Mouse (Mus musculus): ENCODE results near the gene Dtnbp1. TPM values are rescaled to one million over a fixed set of nuclear protein-coding genes. Genes with fewer than 3 reads are reported as not detected.

Dtnbp1 gene
- 97.8 TPM for polyA plus RNA-seq (2012; fragmentation: generic; extraction: Trizol)
- long read RNA-seq, experiment 1, transcript Dtnbp1-201 (10 exons, 1,362 nt) = major isoform, 31 of 67 reads
- long read RNA-seq, experiment 1, partial matches to known transcripts = 19 of 67 reads
- long read RNA-seq, experiment 1, other reads (novel, unspliced or antisense) = 16 of 67 reads
- long read RNA-seq, experiment 2, transcript Dtnbp1-201 (10 exons, 1,362 nt) = major isoform, 22 of 40 reads
- long read RNA-seq, experiment 2, partial matches to known transcripts = 1 of 40 reads
- long read RNA-seq, experiment 2, other reads (novel, unspliced or antisense) = 11 of 40 reads

DNA sequence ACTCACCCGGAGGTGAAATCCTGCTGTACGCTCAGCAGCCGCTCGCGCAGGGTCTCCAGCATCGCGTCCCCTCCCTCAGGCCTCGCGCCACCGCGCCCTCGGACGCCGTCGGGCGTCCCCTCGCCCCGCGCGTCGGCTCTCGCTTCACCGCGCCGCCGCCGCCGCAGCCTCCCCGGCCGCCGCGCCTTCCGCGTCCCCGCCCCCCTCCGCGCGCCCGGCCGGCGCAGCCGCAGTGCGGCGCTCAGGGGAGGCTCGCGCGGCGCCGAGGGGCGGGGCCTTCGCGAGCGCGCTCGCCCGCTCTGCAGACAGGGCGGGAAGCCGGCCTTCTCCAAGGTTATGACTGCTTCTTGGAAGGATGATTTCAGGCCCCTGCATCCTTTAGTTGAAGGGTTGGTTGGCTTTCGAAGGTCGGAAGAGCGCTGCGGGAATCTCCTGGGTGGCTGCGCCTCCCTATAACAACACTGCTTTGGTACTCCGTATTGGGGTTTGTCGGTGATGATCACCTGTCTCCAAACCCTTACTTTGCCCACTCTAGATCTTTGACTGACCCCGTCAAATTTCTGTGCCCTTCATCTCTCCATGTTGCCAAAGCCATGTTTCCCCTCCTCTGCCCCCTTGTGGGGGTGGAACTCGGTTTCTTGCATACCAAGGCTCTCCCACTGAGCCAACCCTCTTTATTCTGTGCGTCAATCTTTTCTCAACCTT, at the start of gene Dtnbp1:
Gene Dtnbp1 (minus strand): TSS at position 237 of the 705 bp plus-strand sequence.
- Histone ChIP-seq H3K4me3 (ENCODE audit: insufficient read depth, poor library complexity, severe bottlenecking) (peak within 1 kb of the TSS; percentile 46), H3K79me3 (ENCODE audit: low read depth) (peaks cover 41% of the 10 kb centered on the region), H3K27me3 (ENCODE audit: control insufficient read depth, insufficient read depth, insufficient read length) (no peaks in the 10 kb centered on the region), H3K79me2 (ENCODE audit: control insufficient read depth, insufficient read depth) (peaks cover 48% of the 10 kb centered on the region), H3K36me3 (ENCODE audit: control insufficient read depth, insufficient read depth) (peaks cover 15% of the 10 kb centered on the region), H3ac (ENCODE audit: control insufficient read depth, insufficient read length, low read depth) (peak within 1 kb of the TSS; percentile 97)
- no peak for TF ChIP-seq CEBPB (IDR thresholded peaks at IDR 0.05; ENCODE audit: low read depth)
- no peak for TF ChIP-seq CTCF (IDR thresholded peaks at IDR 0.05; ENCODE audit: control insufficient read depth, insufficient read depth, insufficient read length)
- TF ChIP-seq USF1 (IDR thresholded peaks at IDR 0.05; ENCODE audit: low read depth) = no peak
- no peak for TF ChIP-seq MYOG (IDR thresholded peaks at IDR 0.05; ENCODE audit: control insufficient read depth, extremely low read depth, insufficient read length)
- TF ChIP-seq FOSL1 (IDR thresholded peaks at IDR 0.05; ENCODE audit: insufficient read depth, low read length, poor library complexity, severe bottlenecking) = no peak
- TF ChIP-seq MAX (IDR thresholded peaks at IDR 0.05) = no peak

DNA sequence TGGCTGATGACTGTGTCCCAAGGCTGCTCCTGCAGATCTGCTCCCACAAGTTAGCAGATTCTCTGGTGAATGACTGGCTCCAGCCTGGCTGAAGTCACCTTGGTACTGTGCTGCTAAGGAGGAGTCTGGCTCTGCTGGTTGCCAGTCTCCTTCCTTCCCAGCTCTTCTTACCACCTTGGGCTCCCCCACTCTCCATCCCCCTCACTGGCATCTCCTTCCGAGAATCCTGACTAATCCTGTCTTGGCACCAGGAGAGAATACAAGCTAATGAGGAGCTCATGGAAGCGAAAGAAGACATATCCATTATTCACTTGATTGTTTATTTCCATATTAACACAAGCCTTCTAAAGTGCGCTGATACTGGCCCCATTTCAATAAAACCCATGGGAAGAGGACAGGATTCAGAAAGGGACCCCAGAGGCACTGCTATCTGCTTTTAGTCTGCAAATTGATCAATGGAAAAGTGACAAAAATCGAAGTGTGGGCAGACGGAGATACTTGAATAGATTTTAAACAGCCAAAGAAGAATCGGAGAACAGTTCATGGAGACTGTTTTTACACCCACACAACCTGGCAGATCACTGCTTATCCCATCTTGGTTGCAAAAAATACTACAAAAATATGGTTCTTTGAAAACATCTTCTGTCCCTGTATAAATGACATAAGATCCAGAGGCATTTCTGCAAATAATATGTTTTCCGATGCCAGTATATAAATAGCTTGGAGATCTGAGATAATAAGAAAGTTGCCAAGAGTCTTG, 47.5 kb upstream of the Dtnbp1 start:
- Histone ChIP-seq H3K27me3 (ENCODE audit: control insufficient read depth, insufficient read depth, insufficient read length) (peaks cover 9% of the 10 kb centered on the region), H3K4me3 (ENCODE audit: insufficient read depth, poor library complexity, severe bottlenecking) (no peak overlapping the region), H3K36me3 (ENCODE audit: control insufficient read depth, insufficient read depth) (no peaks in the 10 kb centered on the region), H3K79me2 (ENCODE audit: control insufficient read depth, insufficient read depth) (no peaks in the 10 kb centered on the region), H3ac (ENCODE audit: control insufficient read depth, insufficient read length, low read depth) (no peak overlapping the region), H3K79me3 (ENCODE audit: low read depth) (no peaks in the 10 kb centered on the region)
- TF ChIP-seq USF1 (IDR thresholded peaks at IDR 0.05; ENCODE audit: low read depth) = no peak
- TF ChIP-seq MAX (IDR thresholded peaks at IDR 0.05) = no peak
- no peak for TF ChIP-seq CTCF (IDR thresholded peaks at IDR 0.05; ENCODE audit: control insufficient read depth, insufficient read depth, insufficient read length)
- TF ChIP-seq MYOG (IDR thresholded peaks at IDR 0.05; ENCODE audit: control insufficient read depth, extremely low read depth, insufficient read length) = no peak
- TF ChIP-seq MYOD1 (IDR thresholded peaks at IDR 0.05; ENCODE audit: control insufficient read depth, insufficient read length, low read depth) = no peak
- TF ChIP-seq FOSL1 (IDR thresholded peaks at IDR 0.05; ENCODE audit: insufficient read depth, low read length, poor library complexity, severe bottlenecking) = no peak
- no peak for TF ChIP-seq CEBPB (IDR thresholded peaks at IDR 0.05; ENCODE audit: low read depth)

DNA sequence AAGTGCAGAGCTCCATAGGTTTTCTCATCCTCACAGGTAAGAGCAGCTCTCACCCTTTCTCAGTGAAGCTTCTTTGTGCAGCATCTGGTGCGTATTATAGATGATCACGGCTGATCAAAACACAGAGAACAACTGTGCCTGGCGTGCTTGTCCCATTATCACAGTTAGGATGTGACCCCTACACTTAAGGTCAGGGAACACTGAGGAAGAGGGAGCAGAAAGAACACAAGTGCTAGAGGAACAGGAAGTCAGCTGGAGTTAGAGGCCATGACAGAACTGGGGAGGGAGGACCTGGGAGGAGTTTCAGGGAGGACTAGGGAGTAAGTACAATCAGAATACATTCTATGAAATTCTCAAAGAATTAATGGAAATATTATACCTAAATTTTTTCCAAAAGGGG, 41.5 kb upstream of the Dtnbp1 start:
- Histone ChIP-seq H3K4me3 (ENCODE audit: insufficient read depth, poor library complexity, severe bottlenecking) (no peak overlapping the region), H3K79me3 (ENCODE audit: low read depth) (no peaks in the 10 kb centered on the region), H3K79me2 (ENCODE audit: control insufficient read depth, insufficient read depth) (no peaks in the 10 kb centered on the region), H3K36me3 (ENCODE audit: control insufficient read depth, insufficient read depth) (no peaks in the 10 kb centered on the region), H3K27me3 (ENCODE audit: control insufficient read depth, insufficient read depth, insufficient read length) (no peaks in the 10 kb centered on the region), H3ac (ENCODE audit: control insufficient read depth, insufficient read length, low read depth) (no peak overlapping the region)
- TF ChIP-seq FOSL1 (IDR thresholded peaks at IDR 0.05; ENCODE audit: insufficient read depth, low read length, poor library complexity, severe bottlenecking) (no peak), MYOG (IDR thresholded peaks at IDR 0.05; ENCODE audit: control insufficient read depth, extremely low read depth, insufficient read length) (no peak), MAX (IDR thresholded peaks at IDR 0.05) (no peak), CEBPB (IDR thresholded peaks at IDR 0.05; ENCODE audit: low read depth) (no peak), MYOD1 (IDR thresholded peaks at IDR 0.05; ENCODE audit: control insufficient read depth, insufficient read length, low read depth) (no peak), USF1 (IDR thresholded peaks at IDR 0.05; ENCODE audit: low read depth) (no peak), CTCF (IDR thresholded peaks at IDR 0.05; ENCODE audit: control insufficient read depth, insufficient read depth, insufficient read length) (no peak)

DNA sequence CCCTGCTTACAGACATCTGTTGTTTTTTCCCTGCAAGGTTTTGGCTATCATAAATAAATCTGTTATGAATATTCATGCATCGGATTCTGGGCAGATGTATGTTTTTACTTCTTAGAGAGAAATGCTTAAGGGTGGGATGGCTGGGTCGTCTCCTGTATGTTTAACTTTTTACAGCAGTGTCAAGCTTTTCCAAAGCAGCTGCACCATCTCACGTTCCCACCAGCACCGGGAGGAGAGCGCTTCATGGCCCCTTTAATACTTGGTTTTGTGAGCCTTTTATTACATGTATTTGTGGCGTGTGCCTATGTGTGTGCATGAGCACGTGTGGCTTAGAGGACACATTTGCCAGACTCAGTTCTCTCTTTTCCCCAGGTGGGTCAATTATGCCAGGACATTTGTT, 38.8 kb upstream of the Dtnbp1 start:
- TF ChIP-seq MAX (IDR thresholded peaks at IDR 0.05) = no peak
- no peak for TF ChIP-seq MYOD1 (IDR thresholded peaks at IDR 0.05; ENCODE audit: control insufficient read depth, insufficient read length, low read depth)
- TF ChIP-seq CTCF (IDR thresholded peaks at IDR 0.05; ENCODE audit: control insufficient read depth, insufficient read depth, insufficient read length) = no peak
- TF ChIP-seq MYOG (IDR thresholded peaks at IDR 0.05; ENCODE audit: control insufficient read depth, extremely low read depth, insufficient read length) = no peak
- no peak for TF ChIP-seq CEBPB (IDR thresholded peaks at IDR 0.05; ENCODE audit: low read depth)
- TF ChIP-seq FOSL1 (IDR thresholded peaks at IDR 0.05; ENCODE audit: insufficient read depth, low read length, poor library complexity, severe bottlenecking) = no peak
- no peak for TF ChIP-seq USF1 (IDR thresholded peaks at IDR 0.05; ENCODE audit: low read depth)
- no peaks in the 10 kb centered on the region for H3K79me2 ChIP-seq (ENCODE audit: control insufficient read depth, insufficient read depth)
- H3K79me3 ChIP-seq (ENCODE audit: low read depth) = no peaks in the 10 kb centered on the region
- no peak overlapping the region for H3ac ChIP-seq (ENCODE audit: control insufficient read depth, insufficient read length, low read depth)
- H3K36me3 ChIP-seq (ENCODE audit: control insufficient read depth, insufficient read depth) = no peaks in the 10 kb centered on the region
- H3K27me3 ChIP-seq (ENCODE audit: control insufficient read depth, insufficient read depth, insufficient read length) = no peaks in the 10 kb centered on the region
- no peak overlapping the region for H3K4me3 ChIP-seq (ENCODE audit: insufficient read depth, poor library complexity, severe bottlenecking)

DNA sequence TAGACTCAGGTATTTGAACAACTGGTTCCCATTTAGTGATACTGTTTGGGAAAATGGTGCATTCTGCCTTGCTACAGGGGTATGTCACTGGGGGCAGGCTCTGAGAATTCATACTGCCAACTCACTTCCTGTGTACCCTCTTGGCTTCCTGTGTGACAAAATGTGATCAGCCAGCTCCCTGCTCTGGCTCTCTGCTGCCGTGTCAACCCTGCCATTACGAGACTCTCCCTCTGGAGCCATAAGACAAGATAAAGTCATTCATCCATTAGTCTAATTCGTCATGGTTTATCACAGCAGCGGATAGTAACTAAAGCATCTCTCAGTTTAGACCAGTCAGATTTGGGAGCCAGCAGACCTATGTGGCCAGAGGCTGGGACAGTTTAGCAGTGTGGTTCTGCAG, 38.2 kb upstream of the Dtnbp1 start:
- no peaks in the 10 kb centered on the region for H3K27me3 ChIP-seq (ENCODE audit: control insufficient read depth, insufficient read depth, insufficient read length)
- no peaks in the 10 kb centered on the region for H3K79me2 ChIP-seq (ENCODE audit: control insufficient read depth, insufficient read depth)
- TF ChIP-seq MYOG (IDR thresholded peaks at IDR 0.05; ENCODE audit: control insufficient read depth, extremely low read depth, insufficient read length) = no peak
- TF ChIP-seq MAX (IDR thresholded peaks at IDR 0.05) = no peak
- TF ChIP-seq FOSL1 (IDR thresholded peaks at IDR 0.05; ENCODE audit: insufficient read depth, low read length, poor library complexity, severe bottlenecking) = no peak
- TF ChIP-seq CTCF (IDR thresholded peaks at IDR 0.05; ENCODE audit: control insufficient read depth, insufficient read depth, insufficient read length) = no peak
- no peak for TF ChIP-seq USF1 (IDR thresholded peaks at IDR 0.05; ENCODE audit: low read depth)
- TF ChIP-seq MYOD1 (IDR thresholded peaks at IDR 0.05; ENCODE audit: control insufficient read depth, insufficient read length, low read depth) = no peak
- no peak for TF ChIP-seq CEBPB (IDR thresholded peaks at IDR 0.05; ENCODE audit: low read depth)
- no peak overlapping the region for H3K4me3 ChIP-seq (ENCODE audit: insufficient read depth, poor library complexity, severe bottlenecking)
- no peaks in the 10 kb centered on the region for H3K79me3 ChIP-seq (ENCODE audit: low read depth)
- no peak overlapping the region for H3ac ChIP-seq (ENCODE audit: control insufficient read depth, insufficient read length, low read depth)
- H3K36me3 ChIP-seq (ENCODE audit: control insufficient read depth, insufficient read depth) = no peaks in the 10 kb centered on the region

Measured in C2C12 (cell line).